Mouse (Mus musculus) lung, adult 10 weeks (tissue): ENCODE measurements around the gene Gm38393. TPM values are rescaled to one million over a fixed set of nuclear protein-coding genes. Genes with fewer than 3 reads are reported as not detected.

ENCODE experiments used
- polyA plus RNA-seq: library from polyadenylated mRNA; stranded (reverse); fragments of 350-450 nt; fragmentation: Illumina TruSeq; extraction: RNeasy Lipid Tissue Mini Kit (QIAGEN cat#74804); gene quantifications from one replicate; pipeline ENCODE4 v1.2.3, GENCODE M21; 2014; ENCODE audit warnings: low read depth, low replicate concordance; ENCODE audit not compliant: insufficient read depth

Gm38393 gene
- polyA plus RNA-seq: 0.09 TPM

DNA sequence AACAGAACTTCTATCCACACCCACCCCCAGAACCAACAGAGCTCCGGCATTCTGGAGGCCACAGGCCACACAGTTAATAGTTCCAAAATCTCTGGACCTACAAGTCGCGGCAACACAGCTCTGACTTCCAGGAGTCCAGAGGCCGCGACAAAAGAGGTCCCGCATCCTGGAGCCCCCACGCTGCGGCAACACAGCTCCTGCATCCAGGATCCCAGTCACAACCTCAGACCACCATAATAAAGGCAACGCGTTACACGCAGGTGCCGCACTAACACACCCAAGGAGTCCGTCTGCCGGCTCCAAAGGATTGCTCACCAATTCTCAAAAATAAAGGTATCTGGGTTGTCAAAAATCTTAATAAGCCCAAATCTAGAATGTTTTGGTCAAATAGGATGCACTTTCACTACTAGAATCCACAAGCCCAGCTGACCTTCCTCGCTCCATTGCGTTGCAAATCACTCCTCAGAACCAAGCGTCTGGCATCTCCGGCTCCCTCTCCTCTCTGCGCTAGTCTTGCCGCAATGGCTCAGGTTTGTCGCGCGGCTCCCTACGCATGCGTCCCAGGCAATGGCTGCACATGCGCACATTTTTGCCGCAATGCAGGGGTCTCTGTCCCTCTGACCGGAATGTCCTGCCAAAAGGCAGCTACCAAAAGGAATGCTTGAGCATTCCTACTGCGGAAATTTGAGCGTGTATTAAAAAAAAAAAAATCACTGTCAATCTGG is at the start of gene Gm38393, which contains the start of gene Snurf:
Gene Gm38393 (minus strand): TSS at position 459 of the 725 bp plus-strand sequence.
Gene Snurf (minus strand): TSS at position 444 of the 725 bp plus-strand sequence.

Other genes starting within 250 kb of the Gm38393 start
- gene Snurf, start within 50 bp of the Gm38393 start, polyA plus RNA-seq: 4.5 TPM
- 10.9 TPM for gene Snrpn, start 135.2 kb upstream of the Gm38393 start, polyA plus RNA-seq